ENCODE assay signal across 8 mouse cellular contexts in genomic region chr4:133278067-133278466, GRCm38 (mm10). TPM values are rescaled to one million over a fixed set of nuclear protein-coding genes. Genes with fewer than 3 reads are reported as not detected.
DNase-seq lines count a peak whose midpoint lies in the region; ATAC-seq and TF ChIP-seq lines count a peak whose summit lies in the region.

No protein-coding gene starts in this region.

- no peak for DNase-seq in heart, postnatal 4 days
- no peak for DNase-seq in layer of hippocampus, adult 8-10 months (ENCODE audit: low spot score in 2 of 2)
- no peak for DNase-seq in thymus, postnatal 36 days
- no peak for DNase-seq in thymus, postnatal 4 days

- H3K27ac ChIP-seq in heart, embryonic 12.5 days (ENCODE audit: poor library complexity, severe bottlenecking), result peak overlapping the region; percentile 86
- H3K27ac ChIP-seq in ES-Bruce4 (ENCODE audit: insufficient read depth, low read length), result peak overlapping the region; percentile 84
- peak overlapping the region; percentile 91 for H3K27ac ChIP-seq in forebrain, embryonic 15.5 days (replicated peaks)
- peak overlapping the region; percentile 90 for H3K27ac ChIP-seq in liver, embryonic 15.5 days (replicated peaks)

- TF ChIP-seq EP300 in ES-Bruce4 (IDR thresholded peaks at IDR 0.05; ENCODE audit: insufficient read depth, low read depth, low read length), result no peak

- peaks cover 45% of the 10 kb centered on the region for H3K4me1 ChIP-seq in heart, embryonic 12.5 days (replicated peaks)
- H3K4me1 ChIP-seq in ES-Bruce4 (ENCODE audit: control insufficient read depth, insufficient read depth, low read length), result no peaks in the 10 kb centered on the region
- H3K4me1 ChIP-seq in forebrain, embryonic 15.5 days, result peaks cover 44% of the 10 kb centered on the region
- peaks cover 44% of the 10 kb centered on the region for H3K4me1 ChIP-seq in liver, embryonic 15.5 days (replicated peaks)

- H3K36me3 ChIP-seq in heart, embryonic 12.5 days, result peaks cover 22% of the 10 kb centered on the region
- H3K36me3 ChIP-seq in ES-Bruce4 (ENCODE audit: control insufficient read depth, insufficient read depth, low read length, poor library complexity, severe bottlenecking), result no peaks in the 10 kb centered on the region
- 0 out of 2 replicates have a peak, but pooled peaks cover 2% of the 10 kb centered on the region for H3K36me3 ChIP-seq in forebrain, embryonic 15.5 days
- 0 out of 2 replicates have a peak, but pooled peaks cover 9% of the 10 kb centered on the region for H3K36me3 ChIP-seq in liver, embryonic 15.5 days (replicated peaks)

- peak overlapping the region; percentile 77 for H3K4me3 ChIP-seq in heart, embryonic 12.5 days
- H3K4me3 ChIP-seq in ES-Bruce4 (ENCODE audit: low read depth, low read length), result peak overlapping the region; percentile 89
- H3K4me3 ChIP-seq in forebrain, embryonic 15.5 days, result peak overlapping the region; percentile 60
- H3K4me3 ChIP-seq in liver, embryonic 15.5 days (replicated peaks), result peak overlapping the region; percentile 85

- 26% methylated on average over 6 of the region's 6 CpGs for WGBS in heart, embryonic 12.5 days
- WGBS in forebrain, embryonic 15.5 days, result 27% methylated on average over 6 of the region's 6 CpGs
- WGBS in liver, embryonic 15.5 days (ENCODE audit: insufficient replicate concordance), result 11% methylated on average over 6 of the region's 6 CpGs

- no peaks in the 10 kb centered on the region for H3K27me3 ChIP-seq in heart, embryonic 12.5 days (replicated peaks)
- H3K27me3 ChIP-seq in ES-Bruce4 (ENCODE audit: control insufficient read depth, insufficient read depth, low read length, poor library complexity, severe bottlenecking), result no peaks in the 10 kb centered on the region
- H3K27me3 ChIP-seq in forebrain, embryonic 15.5 days, result no peaks in the 10 kb centered on the region
- no peaks in the 10 kb centered on the region for H3K27me3 ChIP-seq in liver, embryonic 15.5 days

- ATAC-seq in heart, embryonic 12.5 days (ENCODE audit: insufficient number of reproducible peaks, low FRiP score), result no peak
- ATAC-seq in forebrain, embryonic 15.5 days (replicated peaks), result peak; percentile 30; the same call in 1 of the 2 replicates
- ATAC-seq in liver, embryonic 15.5 days (ENCODE audit: insufficient read depth), result no peak

- H3K9ac ChIP-seq in heart, embryonic 12.5 days, result peak overlapping the region; percentile 88
- peak overlapping the region; percentile 81 for H3K9ac ChIP-seq in ES-Bruce4 (ENCODE audit: low read depth, poor library complexity, severe bottlenecking)
- peak overlapping the region; percentile 78 for H3K9ac ChIP-seq in forebrain, embryonic 15.5 days (replicated peaks)
- peak overlapping the region; percentile 80 for H3K9ac ChIP-seq in liver, embryonic 15.5 days

- no peak for TF ChIP-seq CTCF in ES-Bruce4 (IDR thresholded peaks at IDR 0.05; ENCODE audit: low read depth, low read length)

- H3K4me2 ChIP-seq in heart, embryonic 12.5 days, result peak overlapping the region; percentile 87
- H3K4me2 ChIP-seq in forebrain, embryonic 15.5 days (replicated peaks), result peak overlapping the region; percentile 57
- H3K4me2 ChIP-seq in liver, embryonic 15.5 days, result peak overlapping the region; percentile 81

- no peak for TF ChIP-seq POLR2A in ES-Bruce4 (IDR thresholded peaks at IDR 0.05; ENCODE audit: insufficient read depth, low read length)

- H3K9me3 ChIP-seq in heart, embryonic 12.5 days (replicated peaks), result no peaks in the 10 kb centered on the region
- H3K9me3 ChIP-seq in ES-Bruce4 (replicated peaks; ENCODE audit: control insufficient read depth, insufficient read depth, low read length, poor library complexity, severe bottlenecking), result no peaks in the 10 kb centered on the region
- no peaks in the 10 kb centered on the region for H3K9me3 ChIP-seq in forebrain, embryonic 15.5 days
- no peaks in the 10 kb centered on the region for H3K9me3 ChIP-seq in liver, embryonic 15.5 days (replicated peaks)

RNA-seq across cellular contexts. Expression of gene Tmem222, which starts 0.5 kb away (rescaled TPM):
- polyA plus RNA-seq in heart, embryonic 12.5 days (2016; fragmentation: Nextera tagmentation; extraction: Ambion mirVana), result 52.4 and 55.2 TPM in 2 replicates
- 10 to 100 TPM; 35.1 to 35.6 TPM for total RNA-seq in heart, postnatal 4 days (2021)
- 28.5 and 32.4 TPM in 2 replicates for polyA plus RNA-seq in ES-Bruce4 (2011; ENCODE audit: insufficient read depth, insufficient read length, low read depth, missing spikeins)
- 107 and 112 TPM in 2 replicates for polyA plus RNA-seq in forebrain, embryonic 15.5 days (2015; fragmentation: Nextera tagmentation; extraction: Ambion mirVana)
- polyA plus RNA-seq in liver, embryonic 15.5 days (2015; fragmentation: Nextera tagmentation; extraction: Ambion mirVana), result 35.8 and 42.3 TPM in 2 replicates
- 10 to 100 TPM; 80.1 to 92.0 (median 85.6) TPM for total RNA-seq in layer of hippocampus, adult 8-10 months (2022)

RNA-seq across cellular contexts. Expression of gene Sytl1, which starts 15.2 kb away (rescaled TPM):
- polyA plus RNA-seq in heart, embryonic 12.5 days (2016; fragmentation: Nextera tagmentation; extraction: Ambion mirVana), result 0.41 and 0.47 TPM in 2 replicates
- under 1 TPM; 0.48 to 0.79 TPM for total RNA-seq in heart, postnatal 4 days (2021)
- 12.6 and 15.2 TPM in 2 replicates for polyA plus RNA-seq in ES-Bruce4 (2011; ENCODE audit: insufficient read depth, insufficient read length, low read depth, missing spikeins)
- polyA plus RNA-seq in forebrain, embryonic 15.5 days (2015; fragmentation: Nextera tagmentation; extraction: Ambion mirVana), result 0.29 and 0.61 TPM in 2 replicates
- polyA plus RNA-seq in liver, embryonic 15.5 days (2015; fragmentation: Nextera tagmentation; extraction: Ambion mirVana), result 0.92 and 1.0 TPM in 2 replicates
- 1 to 10 TPM in 3 of 4 experiments, under 1 TPM in 1; 0.84 to 1.4 (median 1.4) TPM for total RNA-seq in layer of hippocampus, adult 8-10 months (2022)

RNA-seq across cellular contexts. Expression of gene Map3k6, which starts 37.4 kb away (rescaled TPM):
- polyA plus RNA-seq in heart, embryonic 12.5 days (2016; fragmentation: Nextera tagmentation; extraction: Ambion mirVana), result 2.3 and 3.2 TPM in 2 replicates
- 1 to 10 TPM; 6.3 to 6.8 TPM for total RNA-seq in heart, postnatal 4 days (2021)
- 3.8 TPM in 2 replicates for polyA plus RNA-seq in ES-Bruce4 (2011; ENCODE audit: insufficient read depth, insufficient read length, low read depth, missing spikeins)
- 1.7 and 1.8 TPM in 2 replicates for polyA plus RNA-seq in forebrain, embryonic 15.5 days (2015; fragmentation: Nextera tagmentation; extraction: Ambion mirVana)
- 2.0 and 2.9 TPM in 2 replicates for polyA plus RNA-seq in liver, embryonic 15.5 days (2015; fragmentation: Nextera tagmentation; extraction: Ambion mirVana)
- total RNA-seq in layer of hippocampus, adult 8-10 months (2022), result 1 to 10 TPM; 4.8 to 6.1 (median 5.8) TPM
